Mouse (Mus musculus) lung, embryonic 16.5 days (tissue): ENCODE measurements around the gene Ppp1r10. TPM values are rescaled to one million over a fixed set of nuclear protein-coding genes. Genes with fewer than 3 reads are reported as not detected.

Experiments
- ATAC-seq: fragments of 200-750 bp; cut with Nextera tagmentation; 2 replicates; pipeline ENCODE4 v1.8.0; 2017; ENCODE audit warnings: low read depth, mild to moderate bottlenecking, moderate library complexity
- H3K27ac ChIP-seq: fragments of 300-500 bp; sonication (generic); 2 replicates; pipeline ENCODE4 v1.5.1; 2014; ENCODE audit warnings: mild to moderate bottlenecking, control low read depth, low read length
- H3K27me3 ChIP-seq: fragments of 300-500 bp; sonication (generic); 2 replicates; pipeline ENCODE4 v1.6.1; 2014; ENCODE audit warnings: low read depth, low read length, mixed read lengths; ENCODE audit not compliant: control insufficient read depth, insufficient read depth
- H3K36me3 ChIP-seq: fragments of 300-500 bp; sonication (generic); 2 replicates; pipeline ENCODE4 v1.6.1; 2014; ENCODE audit warnings: low read length; ENCODE audit not compliant: control insufficient read depth, insufficient read depth
- H3K4me1 ChIP-seq: fragments of 300-500 bp; sonication (generic); replicated peaks from 2 replicates; pipeline ENCODE4 v1.6.1; 2014; ENCODE audit warnings: low read length, mixed read lengths; ENCODE audit not compliant: control insufficient read depth, insufficient read depth
- H3K4me2 ChIP-seq: fragments of 300-500 bp; sonication (generic); 2 replicates; pipeline ENCODE4 v1.6.1; 2014; ENCODE audit warnings: low read depth, low read length, control low read depth
- H3K4me3 ChIP-seq: fragments of 300-500 bp; sonication (generic); 2 replicates; pipeline ENCODE4 v1.5.1; 2014; ENCODE audit warnings: mild to moderate bottlenecking, low read length, control low read depth
- H3K9ac ChIP-seq: fragments of 300-500 bp; sonication (generic); 2 replicates; pipeline ENCODE4 v1.6.1; 2014; ENCODE audit warnings: low read length, control low read depth
- H3K9me3 ChIP-seq: fragments of 300-500 bp; sonication (generic); 2 replicates; pipeline ENCODE4 v1.6.1; 2016; ENCODE audit warnings: low read length; ENCODE audit not compliant: control insufficient read depth
- WGBS: fragments of 180-500 bp; shearing (Covaris S2); extraction: QIAGEN DNeasy Blood & Tissue Kit; methylation state at CpG from one replicate; pipeline ENCODE4 v1.1.7; 2014; 5-methylcytosine and 5-hydroxymethylcytosine counted together
- polyA plus RNA-seq: library from polyadenylated mRNA; unstranded; fragments of >200 nt; fragmentation: Nextera tagmentation; extraction: Ambion mirVana; gene quantifications from 2 replicates; pipeline ENCODE4 v1.2.1, GENCODE M21; 2015

Gene Ppp1r10
- 38.0 and 40.5 TPM in 2 replicates for polyA plus RNA-seq

GRCm38 (mm10) chr17:35916297-35917142 lies at the start of gene Ppp1r10, which contains the start of gene Mrps18b:
TSS of gene Ppp1r10 (plus strand) at chr17:35916434.
TSS of gene Mrps18b (minus strand) at chr17:35916389.
- Histone ChIP-seq H3K4me1 (peaks cover 26% of the 10 kb centered on the region), H3K4me3 (peak within 1 kb of the TSS; percentile 85), H3K27me3 (no peaks in the 10 kb centered on the region), H3K9ac (peak within 1 kb of the TSS; percentile 94), H3K9me3 (no peaks in the 10 kb centered on the region), H3K27ac (peak within 1 kb of the TSS; percentile 97), H3K4me2 (peak within 1 kb of the TSS; percentile 98), H3K36me3 (peaks cover 10% of the 10 kb centered on the region; the same call in 1 of the 2 replicates)
- ATAC-seq = peak; percentile 96
- WGBS = 0% methylated on average over 76 of the region's 83 CpGs

DNA sequence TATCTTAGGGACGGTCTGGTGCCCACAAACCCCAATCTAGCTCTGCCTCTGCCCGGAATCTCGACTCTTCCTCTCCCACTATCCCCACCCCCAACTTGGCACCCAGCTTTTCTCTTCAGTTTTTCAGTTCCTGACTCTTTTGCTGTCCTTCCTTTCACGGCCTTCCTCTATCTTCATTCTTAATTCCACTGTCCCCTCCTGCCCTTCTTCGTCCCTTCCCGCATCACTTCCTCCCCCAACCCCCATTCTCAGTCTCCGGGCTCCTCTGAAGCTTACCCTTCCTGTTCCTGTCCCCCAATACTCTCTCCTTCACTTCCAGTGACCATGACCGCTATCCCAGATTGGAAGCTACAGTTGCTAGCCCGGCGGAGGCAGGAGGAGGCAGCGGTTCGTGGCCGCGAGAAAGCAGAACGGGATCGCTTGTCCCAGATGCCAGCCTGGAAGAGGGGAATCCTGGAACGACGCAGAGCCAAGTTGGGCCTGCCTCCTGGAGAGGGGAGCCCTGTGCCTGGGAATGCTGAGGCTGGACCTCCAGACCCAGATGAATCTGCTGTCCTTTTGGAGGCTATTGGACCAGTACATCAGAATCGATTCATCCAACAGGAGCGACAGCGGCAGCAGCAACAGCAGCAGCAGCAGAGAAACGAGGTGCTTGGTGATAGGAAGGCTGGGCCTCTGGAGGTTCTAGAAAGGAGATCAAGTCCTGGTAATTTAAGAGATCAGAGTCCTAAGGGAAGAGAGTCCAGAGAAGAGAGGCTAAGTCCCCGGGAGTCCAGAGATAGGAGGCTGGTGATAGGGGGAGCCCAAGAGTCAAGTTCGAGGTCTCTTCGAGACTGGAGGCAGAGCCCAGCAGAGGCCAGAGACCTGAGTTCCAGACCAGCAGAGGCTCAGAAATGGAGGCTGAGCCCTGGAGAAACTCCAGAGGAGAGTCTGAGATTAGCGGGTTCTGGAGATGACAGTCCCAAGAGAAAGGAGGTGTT lies 49.0 kb upstream of the Ppp1r10 start:
- Histone ChIP-seq H3K4me3 (peak overlapping the region; percentile 66), H3K4me1 (peaks cover 33% of the 10 kb centered on the region), H3K36me3 (peaks cover 5% of the 10 kb centered on the region; the same call in 1 of the 2 replicates), H3K27ac (peak overlapping the region; percentile 99), H3K9ac (peak overlapping the region; percentile 81), H3K4me2 (peak overlapping the region; percentile 94), H3K9me3 (0 out of 2 replicates have a peak, but pooled peaks cover 2% of the 10 kb centered on the region), H3K27me3 (no peaks in the 10 kb centered on the region)
- WGBS = 8% methylated on average over 26 of the region's 26 CpGs
- no peak for ATAC-seq

DNA sequence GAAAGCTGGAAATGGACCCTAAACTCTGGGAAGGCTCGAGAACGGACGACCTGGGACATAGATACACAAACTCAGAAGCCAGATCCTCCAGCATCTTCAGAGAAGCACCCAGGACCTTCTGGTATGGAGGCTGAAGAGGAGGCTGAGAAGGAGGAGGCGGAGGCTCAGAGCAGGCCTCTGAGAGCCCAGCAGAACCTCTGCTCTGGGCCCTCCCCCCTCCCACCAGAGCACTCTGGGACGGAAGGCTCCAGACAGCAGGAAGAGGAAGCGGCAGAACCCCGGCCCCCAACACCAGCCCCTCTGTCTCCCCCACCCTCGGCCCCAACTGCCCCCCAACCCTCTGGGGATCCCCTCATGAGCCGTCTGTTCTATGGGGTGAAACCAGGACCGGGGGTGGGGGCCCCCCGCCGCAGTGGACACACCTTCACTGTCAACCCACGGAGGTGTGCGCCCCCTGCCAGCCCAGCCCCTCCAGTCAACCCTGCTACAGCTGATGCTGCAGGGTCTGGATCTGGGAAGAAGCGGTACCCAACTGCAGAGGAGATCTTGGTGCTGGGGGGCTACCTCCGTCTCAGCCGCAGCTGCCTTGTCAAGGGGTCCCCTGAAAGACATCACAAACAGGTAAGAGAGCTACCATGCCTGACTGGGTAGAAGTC lies 47.9 kb upstream of the Ppp1r10 start:
- WGBS = 15% methylated on average over 17 of the region's 17 CpGs
- no peak for ATAC-seq
- H3K4me3 ChIP-seq = peak overlapping the region; percentile 66
- peak overlapping the region; percentile 99 for H3K27ac ChIP-seq
- H3K9me3 ChIP-seq = 0 out of 2 replicates have a peak, but pooled peaks cover 2% of the 10 kb centered on the region
- H3K4me1 ChIP-seq = peaks cover 33% of the 10 kb centered on the region
- peaks cover 5% of the 10 kb centered on the region; the same call in 1 of the 2 replicates for H3K36me3 ChIP-seq
- H3K27me3 ChIP-seq = no peaks in the 10 kb centered on the region
- peak overlapping the region; percentile 81 for H3K9ac ChIP-seq
- H3K4me2 ChIP-seq = peak overlapping the region; percentile 94

- peak overlapping the region; percentile 94 for H3K4me2 ChIP-seq
- peaks cover 33% of the 10 kb centered on the region for H3K4me1 ChIP-seq
- H3K9ac ChIP-seq = peak overlapping the region; percentile 81
- 2% methylated on average over 7 of the region's 7 CpGs for WGBS
- peaks cover 5% of the 10 kb centered on the region; the same call in 1 of the 2 replicates for H3K36me3 ChIP-seq
- no peaks in the 10 kb centered on the region for H3K27me3 ChIP-seq
- H3K27ac ChIP-seq = peak overlapping the region; percentile 99
- H3K4me3 ChIP-seq = peak overlapping the region; percentile 66
- ATAC-seq = no peak
- H3K9me3 ChIP-seq = 0 out of 2 replicates have a peak, but pooled peaks cover 2% of the 10 kb centered on the region
Observed at GRCm38 (mm10) chr17:35868961-35869345, 47.3 kb upstream of the Ppp1r10 start.

- Histone ChIP-seq H3K9ac (peak overlapping the region; percentile 81), H3K9me3 (0 out of 2 replicates have a peak, but pooled peaks cover 2% of the 10 kb centered on the region), H3K4me3 (peak overlapping the region; percentile 66), H3K4me2 (peak overlapping the region; percentile 94), H3K36me3 (peaks cover 8% of the 10 kb centered on the region; the same call in 1 of the 2 replicates), H3K27me3 (no peaks in the 10 kb centered on the region), H3K4me1 (peaks cover 33% of the 10 kb centered on the region), H3K27ac (peak overlapping the region; percentile 99)
- 2% methylated on average over 7 of the region's 7 CpGs for WGBS
- ATAC-seq = peak; percentile 7; the same call in 1 of the 2 replicates
Observed at GRCm38 (mm10) chr17:35869346-35870067, 46.7 kb upstream of the Ppp1r10 start.

GRCm38 (mm10) chr17:35870151-35870883 lies 45.9 kb upstream of the Ppp1r10 start:
- peak; percentile 7 for ATAC-seq
- Histone ChIP-seq H3K36me3 (peaks cover 16% of the 10 kb centered on the region), H3K27ac (peak overlapping the region; percentile 99), H3K4me2 (peak overlapping the region; percentile 94), H3K4me1 (peaks cover 28% of the 10 kb centered on the region), H3K9ac (peak overlapping the region; percentile 81), H3K9me3 (0 out of 2 replicates have a peak, but pooled peaks cover 2% of the 10 kb centered on the region), H3K27me3 (no peaks in the 10 kb centered on the region), H3K4me3 (peak overlapping the region; percentile 66)
- WGBS = 37% methylated on average over 9 of the region's 9 CpGs

DNA sequence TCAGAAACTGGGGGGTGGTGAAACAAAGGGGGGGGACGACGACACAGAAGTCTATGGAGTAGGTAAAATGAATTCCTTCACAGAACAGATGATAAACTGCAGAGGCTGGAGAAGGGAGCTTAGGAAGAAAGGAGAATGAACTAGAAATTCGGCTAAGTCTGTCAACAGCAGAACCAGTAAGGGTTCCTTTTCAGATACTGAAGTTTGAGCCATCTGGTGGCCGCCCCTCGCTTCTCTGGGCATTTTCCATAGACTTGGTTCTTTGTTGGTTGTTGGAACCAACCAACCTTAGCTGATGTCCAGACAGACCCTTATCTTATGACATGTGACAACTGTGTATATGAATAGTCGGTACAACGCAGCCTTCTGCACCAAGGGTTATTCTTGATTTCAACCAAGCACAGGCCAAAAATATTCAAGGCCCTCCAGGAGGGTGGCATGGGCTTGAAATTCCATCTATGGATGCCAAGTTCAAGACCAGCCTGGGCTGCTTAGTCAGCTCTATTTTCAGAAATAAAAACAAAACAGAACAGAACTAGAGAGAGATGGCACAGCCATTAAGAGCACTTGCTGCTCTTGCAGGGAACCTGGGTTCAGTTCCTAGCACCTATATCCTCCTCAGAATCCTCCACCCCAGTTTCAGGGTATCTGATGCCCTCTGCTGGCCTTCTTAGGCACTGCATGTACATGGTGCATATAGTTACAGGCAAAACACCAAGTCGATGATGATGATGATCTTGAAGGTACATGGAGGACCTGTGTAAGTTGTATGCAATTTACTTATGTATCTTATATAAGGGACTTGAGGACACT lies 45.1 kb upstream of the Ppp1r10 start:
- H3K4me3 ChIP-seq = peak overlapping the region; percentile 66
- peaks cover 28% of the 10 kb centered on the region for H3K4me1 ChIP-seq
- no peak for ATAC-seq
- H3K4me2 ChIP-seq = peak overlapping the region; percentile 94
- 0 out of 2 replicates have a peak, but pooled peaks cover 2% of the 10 kb centered on the region for H3K9me3 ChIP-seq
- H3K36me3 ChIP-seq = peaks cover 18% of the 10 kb centered on the region
- H3K27ac ChIP-seq = peak overlapping the region; percentile 99
- WGBS = 57% methylated on average over 8 of the region's 8 CpGs
- peak overlapping the region; percentile 81; the same call in 1 of the 2 replicates for H3K9ac ChIP-seq
- H3K27me3 ChIP-seq = no peaks in the 10 kb centered on the region
